Mouse (Mus musculus): ENCODE results near the gene Sh3glb1. TPM values are rescaled to one million over a fixed set of nuclear protein-coding genes. Genes with fewer than 3 reads are reported as not detected.

Sh3glb1 gene
- 14.4 and 20.0 TPM in 2 replicates for polyA plus RNA-seq (2012; rRNA removed)

GRCm38 (mm10) chr3:144719901-144720747 lies at the start of gene Sh3glb1:
Sh3glb1 (minus strand) TSS chr3:144720335.

GRCm38 (mm10) chr3:144760592-144761309 lies 40.6 kb upstream of the Sh3glb1 start, which contains the start of gene Clca3a1:
Clca3a1 (minus strand) TSS chr3:144760977.

Other genes with a start within 250 kb of the Sh3glb1 start
- 3.2 and 4.0 TPM in 2 replicates for gene Hs2st1, start 150.2 kb downstream of the Sh3glb1 start, polyA plus RNA-seq (2012; rRNA removed)
- 175 and 206 TPM in 2 replicates for gene Selenof, start 150.0 kb downstream of the Sh3glb1 start, polyA plus RNA-seq (2012; rRNA removed)
- gene Clca3a1, start 40.6 kb upstream of the Sh3glb1 start, polyA plus RNA-seq (2012; rRNA removed), result 1.6 and 2.2 TPM in 2 replicates
- 4.7 and 7.1 TPM in 2 replicates for gene Clca3a2, start 99.2 kb upstream of the Sh3glb1 start, polyA plus RNA-seq (2012; rRNA removed)
- gene Clca3b, start 129.0 kb upstream of the Sh3glb1 start, polyA plus RNA-seq (2012; rRNA removed), result 40.5 and 79.3 TPM in 2 replicates
- 0.29 and 0.52 TPM in 2 replicates for gene Clca4b, start 212.2 kb upstream of the Sh3glb1 start, polyA plus RNA-seq (2012; rRNA removed)

Data from colon, adult 2 months (tissue).